ENCODE assay signal across 8 mouse cellular contexts in genomic region chr15:84512626-84513296, GRCm38 (mm10). TPM values are rescaled to one million over a fixed set of nuclear protein-coding genes. Genes with fewer than 3 reads are reported as not detected.
DNase-seq lines count a peak whose midpoint lies in the region; ATAC-seq and TF ChIP-seq lines count a peak whose summit lies in the region.

No protein-coding gene starts in this region.

- no peak for ATAC-seq in hindbrain, postnatal 0 days
- no peak for ATAC-seq in hindbrain, embryonic 16.5 days
- no peak for ATAC-seq in midbrain, embryonic 15.5 days (replicated peaks)

- WGBS in hindbrain, postnatal 0 days = 64% methylated on average over 5 of the region's 5 CpGs
- whole genome bisulfite sequencing in hindbrain, embryonic 16.5 days = 40% methylated on average over 5 of the region's 5 CpGs
- 32% methylated on average over 5 of the region's 5 CpGs for WGBS in midbrain, embryonic 15.5 days

- H3K27ac ChIP-seq in hindbrain, postnatal 0 days = no peak overlapping the region
- H3K27ac ChIP-seq in hindbrain, embryonic 16.5 days (ENCODE audit: low read depth, low read length) = no peak overlapping the region
- H3K27ac ChIP-seq in midbrain, embryonic 15.5 days = no peak overlapping the region

- peaks cover 6% of the 10 kb centered on the region for H3K4me1 ChIP-seq in hindbrain, postnatal 0 days (ENCODE audit: insufficient read depth, low read length)
- H3K4me1 ChIP-seq in hindbrain, embryonic 16.5 days (ENCODE audit: control insufficient read depth, insufficient read depth, low read depth, low read length) = peaks cover 18% of the 10 kb centered on the region
- peaks cover 24% of the 10 kb centered on the region for H3K4me1 ChIP-seq in midbrain, embryonic 15.5 days

- H3K36me3 ChIP-seq in hindbrain, postnatal 0 days (ENCODE audit: insufficient read depth, low read length) = no peaks in the 10 kb centered on the region
- no peaks in the 10 kb centered on the region for H3K36me3 ChIP-seq in hindbrain, embryonic 16.5 days (ENCODE audit: control insufficient read depth, insufficient read depth, low read length)
- no peaks in the 10 kb centered on the region for H3K36me3 ChIP-seq in midbrain, embryonic 15.5 days (replicated peaks)

- no peak overlapping the region for H3K4me3 ChIP-seq in hindbrain, postnatal 0 days (ENCODE audit: low read length)
- no peak overlapping the region for H3K4me3 ChIP-seq in hindbrain, embryonic 16.5 days (ENCODE audit: low read length)
- no peak overlapping the region for H3K4me3 ChIP-seq in midbrain, embryonic 15.5 days

- DNase-seq in hindbrain, postnatal 0 days (ENCODE audit: low spot score) = peak; percentile 25
- peak; percentile 19 for DNase-seq in ZHBTc4 (ENCODE audit: low read depth, low spot score)
- peak; percentile 74 for DNase-seq in kidney, postnatal 10 days
- DNase-seq in retina, postnatal 1 day = peak; percentile 61
- no peak for DNase-seq in urinary bladder, postnatal 4 days (ENCODE audit: low spot score in 2 of 2)
- no peak for DNase-seq in frontal cortex, postnatal 10 days (ENCODE audit: low spot score in 2 of 2)

- no peaks in the 10 kb centered on the region for H3K27me3 ChIP-seq in hindbrain, postnatal 0 days (ENCODE audit: insufficient read depth, low read length)
- no peaks in the 10 kb centered on the region; the same call in 1 of the 2 replicates for H3K27me3 ChIP-seq in hindbrain, embryonic 16.5 days (replicated peaks; ENCODE audit: control insufficient read depth, insufficient read depth, low read length)
- H3K27me3 ChIP-seq in midbrain, embryonic 15.5 days (replicated peaks) = no peaks in the 10 kb centered on the region

- no peak for TF ChIP-seq CTCF in hindbrain, postnatal 0 days (IDR thresholded peaks at IDR 0.05; ENCODE audit: low read depth)

- H3K4me2 ChIP-seq in hindbrain, postnatal 0 days (ENCODE audit: low read depth, low read length) = no peak overlapping the region
- H3K4me2 ChIP-seq in hindbrain, embryonic 16.5 days (ENCODE audit: low read length) = no peak overlapping the region
- H3K4me2 ChIP-seq in midbrain, embryonic 15.5 days = no peak overlapping the region

- no peak overlapping the region for H3K9ac ChIP-seq in hindbrain, postnatal 0 days (replicated peaks; ENCODE audit: low read length)
- H3K9ac ChIP-seq in hindbrain, embryonic 16.5 days (ENCODE audit: low read depth, low read length) = no peak overlapping the region
- no peak overlapping the region for H3K9ac ChIP-seq in midbrain, embryonic 15.5 days

- H3K9me3 ChIP-seq in hindbrain, postnatal 0 days (ENCODE audit: low read length) = no peaks in the 10 kb centered on the region
- H3K9me3 ChIP-seq in hindbrain, embryonic 16.5 days (ENCODE audit: control insufficient read depth, low read length) = 0 out of 2 replicates have a peak, but pooled peaks cover 3% of the 10 kb centered on the region
- no peaks in the 10 kb centered on the region for H3K9me3 ChIP-seq in midbrain, embryonic 15.5 days

RNA-seq across cellular contexts. Expression of gene Rtl6, which starts 44.9 kb away (rescaled TPM):
- 77.9 and 80.7 TPM in 2 replicates for total RNA-seq in hindbrain, postnatal 0 days (2014; rRNA removed)
- polyA plus RNA-seq in hindbrain, postnatal 0 days (2015; fragmentation: Nextera tagmentation; extraction: Ambion mirVana) = 39.1 and 39.9 TPM in 2 replicates
- polyA plus RNA-seq in hindbrain, embryonic 16.5 days (2015; fragmentation: Nextera tagmentation; extraction: Ambion mirVana) = 54.8 and 66.4 TPM in 2 replicates
- polyA plus RNA-seq in midbrain, embryonic 15.5 days (2015; fragmentation: Nextera tagmentation; extraction: Ambion mirVana) = 77.6 and 78.9 TPM in 2 replicates

Comparison
In these comparisons a context has a peak if more than half of its experiments do, and no peak if none do; other contexts are left out.
1. DNase-seq: peak in hindbrain, postnatal 0 days (single experiment), ZHBTc4 (single experiment), kidney, postnatal 10 days (single experiment) and retina, postnatal 1 day (single experiment); none in urinary bladder, postnatal 4 days (0 of 2) and frontal cortex, postnatal 10 days (0 of 2).